Mouse (Mus musculus) A20 (cell line): ENCODE measurements around the gene Mterf1a.
"Not testable (repeated sequence)": the region's sequence is repeated elsewhere in the genome, so short reads cannot be mapped to it uniquely, and the experiment has no call there.

Source experiments
- DNase-seq: peaks from one replicate; pipeline ENCODE4 v3.0.0-alpha.2; 2011; ENCODE audit warnings: low read depth, low spot score

Mterf1a gene

GRCm38 (mm10) chr5:3893459-3894293 is at the start of gene Mterf1a:
Mterf1a (minus strand) TSS chr5:3893933.
- peak; percentile 53 for DNase-seq

DNA sequence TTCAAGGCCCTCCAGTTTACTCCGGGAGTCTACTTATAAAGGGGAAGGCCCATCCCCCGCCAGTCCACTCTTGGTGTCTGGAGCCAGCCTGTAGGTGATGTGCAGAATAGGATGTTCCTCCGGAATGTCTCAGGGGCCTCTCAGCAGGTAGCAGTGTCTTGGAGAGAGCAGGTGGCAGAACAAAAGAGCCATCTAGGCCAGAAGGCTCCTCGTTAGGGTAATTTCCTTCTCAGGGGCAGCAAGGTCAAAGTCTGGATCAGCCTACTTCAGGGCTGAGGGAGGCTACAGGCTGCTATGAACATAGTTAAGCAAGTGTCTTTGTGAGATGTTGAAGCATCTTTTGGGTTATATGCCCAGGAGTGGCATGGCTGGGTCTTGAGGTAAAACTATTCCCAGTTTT is 49.4 kb upstream of the Mterf1a start:
- not testable (repeated sequence) for DNase-seq

GRCm38 (mm10) chr5:3941240-3941639 is 47.5 kb upstream of the Mterf1a start:
- no peak for DNase-seq

DNA sequence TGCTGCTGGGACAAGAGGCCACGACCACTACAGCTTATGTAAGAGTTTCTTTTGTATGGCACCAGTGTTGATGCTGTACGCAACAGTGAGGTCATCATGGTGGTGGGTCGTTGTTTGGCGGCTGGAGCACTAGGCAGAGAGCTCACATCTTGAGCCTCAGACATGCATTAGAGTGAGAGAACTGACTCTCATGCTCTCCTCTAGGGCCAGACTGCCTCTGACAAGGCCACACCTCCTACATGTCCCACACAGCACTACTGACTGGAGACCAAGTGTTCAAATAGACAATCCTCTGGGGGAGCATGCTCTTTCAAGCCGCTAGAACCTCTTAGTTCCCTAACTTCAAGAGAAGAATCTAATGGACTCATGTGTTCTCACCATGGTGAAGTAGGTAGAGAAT is 45.6 kb upstream of the Mterf1a start:
- no peak for DNase-seq

DNA sequence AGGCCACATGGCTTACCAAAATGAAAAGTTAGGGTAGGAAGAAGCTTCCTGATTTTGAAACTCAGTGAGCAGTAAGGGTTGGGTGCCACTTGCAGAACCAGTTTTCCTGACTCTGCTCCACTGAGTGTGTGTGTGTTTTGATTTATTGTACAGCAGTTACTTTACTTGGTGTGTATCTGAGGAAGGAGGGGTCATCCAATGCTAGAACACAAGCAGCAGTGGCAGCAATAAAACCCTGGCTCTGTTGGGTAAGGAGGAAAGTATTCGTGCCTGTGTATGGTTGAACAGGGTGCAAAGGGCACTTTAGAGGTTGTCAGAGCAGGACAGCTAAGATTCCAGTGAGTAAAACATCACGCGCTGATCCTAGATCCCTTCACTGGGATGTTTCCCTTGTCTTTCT is 45.2 kb upstream of the Mterf1a start:
- DNase-seq = no peak

GRCm38 (mm10) chr5:3935778-3936554 is 42.2 kb upstream of the Mterf1a start:
- no peak for DNase-seq

DNA sequence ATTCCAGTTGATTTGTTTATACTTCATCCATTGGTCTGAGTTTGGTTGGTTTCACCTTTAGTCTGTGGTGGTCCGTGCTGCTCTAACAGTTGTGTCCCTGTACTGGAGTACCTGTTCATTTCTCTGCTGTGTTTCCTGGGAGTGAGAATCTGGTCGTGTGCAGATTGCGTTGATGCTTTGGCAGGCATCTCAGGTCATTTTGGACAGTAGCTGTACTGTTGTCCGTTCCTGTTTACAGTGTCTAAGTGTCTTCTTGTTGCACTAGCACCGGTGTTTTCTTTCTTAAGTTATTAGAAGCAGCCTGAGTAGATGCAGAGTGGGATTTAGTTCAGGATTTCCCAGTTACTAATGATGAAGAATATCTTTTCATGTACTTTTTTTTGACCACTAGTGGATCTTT is 41.5 kb upstream of the Mterf1a start:
- DNase-seq = no peak

DNA sequence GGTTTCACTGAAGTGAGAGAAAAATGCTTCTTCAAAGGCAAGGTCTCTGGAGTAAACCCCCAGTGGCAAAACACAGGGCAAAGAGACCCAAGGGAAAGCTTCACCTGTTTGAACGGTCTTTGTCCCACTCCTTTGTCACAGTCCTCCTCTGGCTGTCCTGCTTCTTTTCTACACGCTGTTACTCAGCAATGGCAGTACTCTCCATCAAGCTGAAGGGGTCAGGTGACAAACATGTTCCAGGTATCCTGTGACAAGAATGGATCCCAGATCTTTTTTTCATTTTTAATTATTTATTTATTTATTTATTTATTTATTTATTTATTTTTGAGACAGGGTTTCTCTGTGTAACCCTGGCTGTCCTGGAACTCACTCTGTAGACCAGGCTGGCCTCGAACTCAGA is 39.8 kb upstream of the Mterf1a start:
- DNase-seq = no peak

DNA sequence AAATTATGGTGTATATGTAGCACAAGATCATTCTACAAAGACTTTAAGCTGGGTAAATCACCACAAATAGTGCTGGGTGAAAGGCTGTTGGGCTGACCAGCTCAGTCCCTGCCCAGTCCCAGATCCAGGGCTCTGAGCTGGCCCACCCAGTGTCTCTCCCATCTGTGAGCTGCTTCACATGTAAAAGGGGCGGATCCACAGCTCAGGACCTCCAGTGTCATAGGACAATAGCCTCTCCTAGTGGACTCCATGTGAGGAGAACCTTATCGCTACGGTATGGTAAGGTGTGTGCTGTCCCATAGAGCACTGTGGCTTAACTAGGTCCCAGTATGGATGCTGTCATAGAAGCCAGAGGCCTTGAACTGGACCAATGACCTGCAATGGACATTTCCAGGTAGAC is 37.9 kb upstream of the Mterf1a start:
- DNase-seq = no peak

DNA sequence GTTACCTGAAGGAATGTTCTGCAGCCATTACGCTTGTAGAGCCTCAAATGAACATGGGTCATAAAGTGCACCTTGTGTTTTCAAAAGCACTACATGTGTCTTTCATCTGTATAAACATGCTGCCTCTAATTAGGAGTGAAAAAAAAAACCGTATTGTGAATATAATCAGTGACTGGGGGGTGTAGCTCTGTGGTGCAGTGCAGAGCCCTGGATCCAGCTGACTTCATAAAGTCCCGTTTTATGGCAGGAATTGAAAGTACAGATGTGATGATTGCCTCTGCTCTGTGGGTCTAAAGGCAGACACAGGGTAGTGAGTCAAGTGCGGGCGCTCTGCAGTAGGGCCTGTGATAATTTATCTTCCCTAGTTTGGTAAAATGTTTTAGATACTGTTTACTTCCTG is 37.0 kb upstream of the Mterf1a start:
- no peak for DNase-seq

GRCm38 (mm10) chr5:3928690-3929046 is 34.9 kb upstream of the Mterf1a start:
- peak; percentile 71 for DNase-seq

DNA sequence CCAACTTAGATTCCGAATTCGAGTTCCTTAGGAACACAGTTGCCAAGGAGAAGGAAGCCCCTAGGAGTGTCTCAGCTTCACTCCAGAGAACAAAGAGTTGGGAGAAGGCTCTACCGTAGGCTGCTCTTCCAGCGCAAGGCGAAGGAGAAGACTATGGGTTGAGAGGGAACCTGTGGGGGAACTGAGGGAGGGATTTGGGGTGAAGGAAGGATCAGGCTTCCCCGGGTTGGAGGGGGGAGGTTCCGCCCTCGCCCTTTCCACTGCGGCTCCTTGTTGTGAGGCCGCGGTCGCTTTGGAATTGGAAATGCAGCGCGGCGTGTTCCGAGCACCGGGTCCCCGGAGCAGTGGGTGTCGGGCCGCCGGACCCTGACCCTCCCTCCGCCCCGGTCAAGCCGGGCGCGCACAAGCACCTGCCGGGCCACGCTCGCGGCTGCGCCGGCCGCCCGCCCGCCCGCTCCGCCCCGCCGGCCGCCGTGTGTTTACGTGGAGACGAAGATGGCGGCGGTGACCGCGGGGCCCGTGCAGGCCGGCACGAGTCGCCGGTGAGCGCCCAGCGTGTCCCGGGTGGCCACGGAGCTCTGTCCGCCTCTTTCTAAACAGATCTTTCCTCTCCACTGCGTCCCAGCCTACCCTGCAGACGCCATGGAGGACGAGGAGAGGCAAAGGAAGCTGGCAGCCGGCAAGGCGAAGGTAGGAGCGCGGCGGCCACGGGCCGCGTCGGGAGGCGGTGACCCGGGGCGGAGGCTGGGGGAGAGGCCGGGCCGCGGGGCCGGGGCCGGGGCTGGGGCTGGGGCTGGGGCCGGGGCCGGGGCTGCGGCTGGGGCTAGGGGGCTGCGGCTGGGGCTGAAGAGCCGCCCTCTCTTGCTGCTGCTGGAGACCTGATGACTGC is 34.3 kb upstream of the Mterf1a start, which contains the start of gene Akap9:
Gene Akap9, plus strand, starts transcription at position 254 of the 889 bp plus-strand sequence.
- DNase-seq = peak; percentile 74

GRCm38 (mm10) chr5:3926666-3927065 is 32.9 kb upstream of the Mterf1a start:
- no peak for DNase-seq

- DNase-seq = no peak
These were observed 28.6 kb upstream of the Mterf1a start for GRCm38 (mm10) chr5:3922350-3922749.

- DNase-seq = no peak
These were observed 11.7 kb upstream of the Mterf1a start for GRCm38 (mm10) chr5:3905471-3905870.

GRCm38 (mm10) chr5:3894294-3894619 is 524 bp upstream of the Mterf1a start:
- DNase-seq = not testable (repeated sequence)

DNA sequence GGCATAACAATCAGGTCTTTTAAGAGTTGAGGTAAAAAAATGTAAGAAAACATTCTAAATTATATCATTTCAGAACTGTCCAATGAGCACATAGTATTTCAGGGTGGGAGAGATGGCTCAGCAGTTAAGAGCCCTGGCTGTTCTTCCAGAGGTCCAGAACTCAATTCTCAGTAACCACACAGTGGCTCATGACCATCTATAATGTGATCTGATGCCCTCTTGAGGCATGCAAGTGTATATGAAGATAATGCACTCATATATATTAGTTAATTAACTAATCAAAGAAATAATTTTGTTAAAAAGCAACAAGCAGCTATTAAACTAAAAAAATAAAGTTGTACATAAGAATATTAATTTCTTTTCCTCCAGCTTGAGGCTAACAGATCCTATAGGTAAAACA is 4.5 kb downstream of the Mterf1a start:
- peak; percentile 41 for DNase-seq

- DNase-seq = not testable (repeated sequence)
These were observed 6.9 kb downstream of the Mterf1a start for GRCm38 (mm10) chr5:3886862-3887261.

DNA sequence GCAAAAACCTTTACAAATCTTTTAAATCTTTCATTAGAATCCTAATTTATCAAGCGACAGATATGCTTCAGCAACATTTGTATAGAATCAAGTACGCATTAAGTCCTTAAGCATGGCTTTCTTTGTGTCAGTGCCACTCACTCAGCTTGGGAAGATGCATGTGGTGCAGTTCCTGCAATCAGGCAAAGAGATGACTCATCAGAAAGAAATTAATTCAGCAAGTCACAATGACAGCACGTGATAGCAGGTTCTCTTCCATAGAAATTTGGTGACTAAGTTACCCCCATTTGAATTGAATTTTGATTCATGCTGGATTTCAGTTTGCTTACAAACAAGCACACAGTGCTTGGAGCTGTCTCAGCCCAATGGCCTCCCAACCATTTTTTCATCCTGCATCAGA is 20.2 kb downstream of the Mterf1a start:
- DNase-seq = no peak

- no peak for DNase-seq
These were observed 21.4 kb downstream of the Mterf1a start for GRCm38 (mm10) chr5:3872348-3872747.

GRCm38 (mm10) chr5:3870161-3870560 is 23.6 kb downstream of the Mterf1a start:
- DNase-seq = no peak

DNA sequence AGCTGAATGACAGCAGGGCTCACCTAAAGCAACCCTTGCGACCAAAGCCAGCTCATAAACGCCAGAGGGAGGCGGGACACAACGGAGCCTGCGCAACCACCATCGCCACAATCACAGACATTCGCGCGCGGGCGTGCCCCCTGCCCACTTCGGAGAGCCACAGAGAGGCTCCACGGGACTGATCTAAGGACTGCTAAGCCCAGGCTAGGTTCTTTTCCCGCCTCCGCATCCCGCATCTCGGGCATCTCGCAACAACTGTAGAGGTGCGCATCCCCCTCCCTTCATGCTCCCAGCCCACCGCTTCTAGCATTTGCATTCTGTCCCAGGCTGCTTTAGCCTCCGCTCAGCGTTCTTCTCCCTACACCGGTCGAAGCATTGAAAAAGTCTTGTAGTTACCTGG is 48.7 kb downstream of the Mterf1a start, which contains the start of gene Lrrd1:
Gene Lrrd1, plus strand, starts transcription at position 148 of the 400 bp plus-strand sequence.
- DNase-seq = no peak
